Mouse (Mus musculus) heart, postnatal 36 days (tissue): Measurements from ENCODE around the gene Cfi. TPM values are rescaled to one million over a fixed set of nuclear protein-coding genes. Genes with fewer than 3 reads are reported as not detected.

Source experiments
- DNase-seq, 2 experiments: peaks; one replicate each; pipeline ENCODE4 v3.0.0; 2021 to 2022
- intact Hi-C: fragments of 180-260 bp; cut with DNase I; formaldehyde crosslinking; loops from one replicate; pipeline ENCODE4 v1.15.1; 2025
- total RNA-seq, 2 experiments: library from RNA; stranded (reverse); gene quantifications; 2 replicates each; pipeline ENCODE4 v1.2.3; 2021

Gene Cfi
- total RNA-seq, 2 experiments from 2014 or later, result 0.92 to 1.1 TPM

DNA sequence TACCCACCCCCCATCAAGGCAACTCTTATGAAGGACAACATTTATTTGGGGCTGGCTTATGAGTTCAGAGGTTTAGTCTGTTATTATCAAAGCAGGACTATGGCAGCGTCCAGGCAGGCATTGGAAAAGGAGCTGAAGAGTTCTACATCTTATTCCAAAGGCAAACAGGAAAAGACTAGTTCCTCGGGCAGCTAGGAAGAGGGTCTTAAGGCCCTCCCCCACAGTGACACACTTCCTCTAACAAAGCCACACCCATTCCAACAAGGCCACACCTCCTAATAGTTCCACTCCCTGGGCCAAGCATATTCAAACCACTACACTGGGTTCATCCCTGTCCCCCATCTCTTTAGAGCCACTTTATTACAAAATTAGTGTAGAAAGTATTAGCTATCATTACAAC lies 26.9 kb downstream of the Cfi start:
- DNase-seq, result no peak
- intact Hi-C loops, result loop anchor here (2.0 kb wide), 1 partner anchor 216 kb away; no protein-coding TSS in a partner anchor

DNA sequence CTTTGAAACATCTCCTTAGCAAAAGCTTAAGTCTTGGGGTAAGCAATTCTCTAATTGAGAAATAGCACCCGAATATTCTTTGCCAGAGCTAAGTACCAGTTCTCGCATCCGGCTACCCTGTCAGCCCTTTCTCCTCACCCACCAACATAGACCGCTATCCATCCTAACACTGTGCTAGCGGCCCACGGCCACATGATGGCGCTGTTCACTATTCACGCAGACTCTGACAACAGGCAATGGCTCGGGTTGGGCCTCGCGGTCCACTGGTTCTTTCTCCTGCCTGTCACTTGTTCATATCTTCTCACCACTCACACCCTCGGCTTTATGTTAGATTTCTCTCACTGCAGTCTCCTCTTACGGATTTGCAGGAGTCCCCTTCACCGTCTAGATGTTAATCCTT lies 28.0 kb downstream of the Cfi start:
- DNase-seq, result peak; percentile 27 to 48
- intact Hi-C loops, result loop anchor here (2.0 kb wide), 1 partner anchor 215 kb away; no protein-coding TSS in a partner anchor

DNA sequence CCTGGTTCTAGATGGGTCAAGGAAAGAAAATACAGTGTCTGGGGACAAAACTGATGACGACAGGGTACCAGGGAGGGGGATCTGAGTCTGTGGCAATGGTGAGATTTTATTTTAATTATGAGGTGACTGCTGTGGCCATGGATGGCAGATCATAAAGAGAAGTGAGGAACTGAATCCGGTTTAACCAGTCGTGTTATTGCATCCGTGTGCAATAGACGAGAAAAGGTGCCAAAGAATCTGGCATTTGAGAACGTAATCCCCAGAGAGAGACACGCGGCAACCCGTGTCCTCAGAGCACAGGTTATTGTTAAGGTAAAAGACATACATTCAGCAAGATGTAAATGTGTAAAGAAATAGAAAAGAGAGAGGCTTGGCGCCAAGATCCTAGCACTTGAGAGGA lies 41.6 kb downstream of the Cfi start:
- intact Hi-C loops, result loop anchor here (5.0 to 10.0 kb wide), 2 partner anchors 185 to 827 kb away; partner anchors contain the start of genes Ostc and Sec24b
- no peak for DNase-seq

DNA sequence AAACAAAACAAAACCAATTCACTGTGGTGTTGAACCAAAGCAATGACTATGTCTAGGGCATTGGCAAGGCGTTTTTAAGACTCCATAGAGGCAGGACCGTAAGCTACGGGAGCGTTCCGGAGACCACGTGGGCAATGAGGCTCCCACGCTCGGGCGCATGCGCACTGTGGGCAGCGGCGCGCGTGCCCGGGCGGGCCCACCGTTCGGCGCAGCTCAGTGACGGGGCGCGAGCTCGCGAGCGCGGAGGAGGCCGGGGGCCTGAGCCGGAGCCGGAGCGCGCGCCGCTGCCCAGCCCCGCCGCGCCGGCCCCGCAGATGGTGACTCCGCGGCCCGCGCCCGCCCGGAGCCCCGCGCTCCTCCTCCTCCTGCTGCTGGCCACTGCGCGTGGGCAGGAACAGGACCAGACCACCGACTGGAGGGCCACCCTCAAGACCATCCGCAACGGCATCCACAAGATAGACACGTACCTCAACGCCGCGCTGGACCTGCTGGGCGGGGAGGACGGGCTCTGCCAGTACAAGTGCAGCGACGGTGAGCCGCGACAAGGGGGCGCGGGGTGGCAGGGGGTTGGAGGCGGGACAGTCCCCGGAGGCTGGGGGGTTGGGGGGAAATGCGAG lies 42.8 kb downstream of the Cfi start, which contains the start of gene Pla2g12a:
Gene Pla2g12a (plus strand): TSS at position 202 of the 617 bp plus-strand sequence.
- DNase-seq, result peak; percentile 89 to 91
- intact Hi-C loops, result loop anchor here (2.0 to 10.0 kb wide), 3 partner anchors 50 to 826 kb away; partner anchors contain the start of genes Ostc and Sec24b

DNA sequence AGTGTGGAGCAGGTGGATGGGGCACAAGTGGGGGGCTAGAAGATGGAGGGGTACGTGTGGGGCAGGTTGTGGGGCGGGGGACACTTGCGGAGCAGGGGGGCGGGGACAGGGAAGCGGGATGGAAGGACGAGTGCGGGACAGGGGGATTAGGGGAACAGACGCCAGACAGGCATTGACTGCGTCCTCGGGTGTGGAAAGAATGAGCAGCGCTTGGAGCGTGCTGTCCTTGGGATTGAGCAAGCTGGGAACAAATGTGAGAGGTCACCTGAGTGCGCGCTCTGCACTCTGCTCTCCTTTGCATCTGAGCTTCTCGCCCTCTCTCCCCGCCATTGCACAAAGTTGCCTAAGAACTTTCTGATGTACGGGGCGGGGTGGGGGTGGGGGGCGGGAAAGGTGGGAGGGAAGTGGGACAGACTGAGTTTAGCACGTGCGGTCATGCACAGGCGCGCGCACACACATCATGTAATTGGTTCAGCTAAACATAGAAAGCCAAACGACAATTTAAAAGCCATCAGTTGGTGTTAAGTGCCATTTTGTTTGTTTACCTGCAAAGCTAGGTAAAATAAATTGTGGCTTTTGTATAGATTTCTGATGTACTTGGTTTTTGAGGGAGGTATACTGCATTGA lies 43.6 kb downstream of the Cfi start:
- peak; percentile 31 for DNase-seq

DNA sequence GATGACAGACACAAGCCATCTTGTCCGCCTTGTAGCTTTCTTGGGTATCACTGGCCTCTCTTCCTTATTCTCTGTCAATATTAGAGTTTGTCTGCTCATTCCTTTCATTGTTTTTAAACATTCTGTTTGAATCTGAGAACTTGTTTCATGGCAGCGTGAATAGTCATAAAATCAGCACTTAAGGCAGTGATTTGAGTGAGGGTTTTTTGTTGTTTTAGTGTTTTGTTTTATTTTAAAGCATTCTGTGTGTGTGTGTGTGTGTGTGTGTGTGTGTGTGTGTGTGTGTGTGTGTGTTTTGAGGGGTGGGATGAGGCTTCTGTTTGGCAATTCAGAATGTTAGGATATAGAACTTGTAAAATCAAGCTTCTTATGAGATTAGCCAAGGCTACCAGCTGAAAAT lies 44.2 kb downstream of the Cfi start:
- intact Hi-C loops, result loop anchor here (2.0 to 10.0 kb wide), 3 partner anchors 51 to 825 kb away; partner anchors contain the start of genes Ostc and Sec24b

More for the DNA sequence above, 43.6 kb downstream of the Cfi start:
- intact Hi-C loops, result loop anchor here (2.0 to 10.0 kb wide), 3 partner anchors 50 to 826 kb away; partner anchors contain the start of genes Ostc and Sec24b

DNA sequence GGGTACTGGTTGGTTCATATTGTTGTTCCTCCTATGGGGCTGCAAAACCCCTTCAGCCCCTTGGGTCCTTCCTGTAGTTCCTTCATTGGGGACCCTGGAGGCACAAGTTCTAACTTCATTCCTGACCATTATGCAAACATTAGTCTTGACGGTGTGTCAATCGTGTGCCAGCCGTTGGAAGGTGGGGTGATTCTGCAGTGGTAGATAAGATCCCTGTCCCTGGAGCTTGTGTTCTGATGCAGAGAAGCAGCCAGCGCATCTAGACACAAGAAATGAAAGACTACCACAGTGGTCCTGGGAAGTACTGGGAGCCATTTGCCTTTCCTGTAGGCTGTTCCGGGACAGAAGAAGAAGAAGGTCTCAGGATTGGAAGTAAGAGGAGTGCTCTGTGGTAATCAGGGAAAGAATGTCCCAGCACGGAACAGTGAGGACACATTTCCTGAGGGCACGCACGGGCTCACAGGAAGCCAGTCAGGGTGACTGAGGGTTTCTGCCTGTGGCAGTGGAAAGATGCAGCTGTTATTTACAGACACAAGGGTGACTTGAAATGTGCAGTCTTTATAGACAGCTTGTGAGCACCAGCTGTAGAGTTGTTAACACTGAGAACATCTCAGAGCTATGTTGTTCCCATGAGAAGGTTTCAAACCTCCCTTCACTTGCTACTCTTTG lies 45.4 kb downstream of the Cfi start:
- intact Hi-C loops, result no loop called here
- DNase-seq, result no peak

More for the DNA sequence above, 44.2 kb downstream of the Cfi start:
- no peak for DNase-seq

DNA sequence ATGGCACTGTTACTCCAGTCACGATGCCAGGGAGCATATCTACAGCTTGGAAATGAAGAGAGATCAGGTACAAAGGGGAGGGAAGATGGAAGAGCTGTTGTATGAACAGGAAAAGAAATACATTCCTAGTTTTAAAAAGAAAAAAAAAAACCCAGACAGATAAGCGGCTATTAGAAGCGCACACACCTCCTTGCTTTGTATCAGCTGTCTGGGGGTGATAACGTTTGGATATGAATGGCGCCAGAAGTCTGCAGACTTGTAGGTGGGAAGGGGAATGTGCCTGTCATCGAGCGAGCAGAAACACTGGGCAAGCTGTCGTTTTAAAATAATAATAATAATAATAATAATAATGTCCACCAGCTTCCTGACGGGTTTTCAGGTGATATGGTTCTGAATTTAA lies 49.9 kb downstream of the Cfi start:
- intact Hi-C loops, result no loop called here
- no peak for DNase-seq

DNA sequence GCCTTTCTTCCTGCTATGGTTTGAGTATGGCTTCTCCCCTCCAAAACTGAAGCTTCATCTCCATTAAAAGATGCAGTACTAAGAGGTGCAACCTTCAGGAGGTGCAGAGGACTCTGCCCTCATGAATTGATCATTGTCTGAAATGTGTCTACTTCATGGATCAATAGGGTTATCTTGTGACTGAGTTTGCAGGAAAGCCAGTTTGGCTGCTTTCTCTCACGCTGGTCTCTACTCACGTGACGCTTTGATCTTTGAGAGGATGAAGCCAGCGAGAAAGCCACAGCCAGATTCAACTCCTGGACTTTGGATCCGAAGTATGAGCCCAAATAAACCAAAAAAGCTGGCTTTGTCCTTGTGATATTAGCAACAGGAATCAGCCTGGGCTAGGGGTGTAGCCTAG lies 50.7 kb downstream of the Cfi start:
- no peak for DNase-seq
- intact Hi-C loops, result no loop called here

DNA sequence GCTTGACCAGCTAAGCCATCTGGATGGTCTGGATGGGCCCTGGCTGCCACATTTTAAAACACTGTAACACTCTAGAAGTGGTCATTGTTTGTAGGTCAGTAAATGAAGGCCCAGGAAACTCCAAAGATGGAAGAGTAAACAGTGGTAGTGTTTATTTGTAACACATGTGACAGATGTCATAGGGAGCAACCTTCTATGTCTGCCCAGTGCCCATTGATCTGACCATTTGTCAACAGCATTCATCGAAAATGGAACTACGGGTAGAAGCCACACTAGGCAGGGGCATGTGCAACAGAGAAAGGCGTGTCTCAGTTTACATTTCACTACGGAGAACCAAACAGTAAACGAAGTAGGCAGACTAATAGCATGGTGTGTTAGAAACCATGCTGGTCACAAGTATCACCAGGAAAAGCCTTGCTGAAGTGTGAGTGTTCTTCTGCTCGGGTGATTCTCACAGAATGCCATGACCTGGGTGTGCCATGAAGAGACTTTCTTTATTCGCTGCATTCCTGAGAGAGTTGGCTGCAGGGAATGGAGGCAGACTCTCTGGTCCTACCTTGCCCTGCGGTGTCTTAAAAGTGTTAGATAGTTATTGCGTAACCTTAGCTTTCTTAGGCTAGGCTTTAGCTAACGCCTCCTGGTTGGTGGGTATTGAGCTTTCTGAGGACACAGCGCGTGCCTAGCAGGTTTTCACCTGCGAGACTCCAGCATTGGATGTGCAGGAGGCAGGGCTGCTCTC lies 52.3 kb downstream of the Cfi start:
- DNase-seq, result no peak
- intact Hi-C loops, result no loop called here

DNA sequence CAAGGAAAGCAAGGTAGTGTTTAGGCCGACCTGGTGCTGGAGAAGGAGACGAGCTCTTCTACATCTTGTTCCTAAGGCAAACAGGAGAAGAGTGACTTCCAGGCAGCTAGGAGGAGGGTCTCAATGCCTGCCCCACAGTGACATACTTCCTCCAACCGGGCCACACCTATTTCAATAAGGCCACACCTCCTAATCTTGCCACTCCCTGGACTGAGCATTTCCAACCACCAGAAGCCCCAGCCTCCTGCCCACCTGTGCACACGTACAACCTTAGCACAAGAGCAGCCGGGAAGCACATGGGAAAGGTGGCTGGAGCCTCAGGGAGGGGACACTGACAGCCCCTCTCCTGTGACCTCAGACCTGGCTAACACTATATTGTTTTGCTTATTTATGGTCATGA lies 56.3 kb downstream of the Cfi start:
- DNase-seq, result no peak
- intact Hi-C loops, result no loop called here

DNA sequence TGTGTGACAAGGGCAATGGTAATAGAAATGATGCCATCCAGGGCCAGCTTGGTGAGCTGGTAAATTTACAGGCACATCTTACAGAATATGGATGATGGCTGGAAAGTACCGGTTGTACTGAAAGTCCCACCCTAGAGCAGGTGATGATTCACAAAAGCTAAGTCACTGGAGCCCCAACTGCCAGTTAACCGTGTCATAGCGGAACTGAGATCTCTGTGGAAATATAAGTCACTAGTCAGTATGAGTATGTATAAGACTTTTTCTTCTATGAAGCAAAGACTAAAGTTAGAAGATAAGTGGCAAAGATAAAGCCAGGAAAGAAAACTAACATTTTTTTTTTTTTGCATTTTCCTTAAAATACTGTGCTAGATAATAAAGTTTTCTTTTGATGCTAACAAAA lies 57.5 kb downstream of the Cfi start:
- intact Hi-C loops, result no loop called here
- no peak for DNase-seq

DNA sequence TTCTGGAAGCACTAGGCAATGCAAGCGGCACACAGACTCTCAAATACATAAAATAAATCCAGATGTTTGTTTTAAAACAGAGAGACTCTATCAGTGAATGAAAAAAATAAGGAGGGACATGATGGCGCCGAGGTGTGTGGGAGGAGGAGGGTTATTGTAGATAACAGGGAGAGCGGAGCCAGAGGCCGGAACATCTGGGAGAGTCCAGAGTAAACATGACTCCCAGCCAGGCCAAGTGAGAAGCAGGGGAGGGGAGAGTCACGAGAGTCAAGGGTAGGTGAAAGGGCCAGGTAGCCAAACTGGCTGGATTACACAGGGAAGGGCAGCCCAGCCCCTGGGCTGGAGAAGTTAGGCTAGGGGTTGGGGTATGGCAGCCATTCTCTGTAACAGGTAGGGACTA lies 60.9 kb downstream of the Cfi start:
- intact Hi-C loops, result no loop called here
- DNase-seq, result no peak

DNA sequence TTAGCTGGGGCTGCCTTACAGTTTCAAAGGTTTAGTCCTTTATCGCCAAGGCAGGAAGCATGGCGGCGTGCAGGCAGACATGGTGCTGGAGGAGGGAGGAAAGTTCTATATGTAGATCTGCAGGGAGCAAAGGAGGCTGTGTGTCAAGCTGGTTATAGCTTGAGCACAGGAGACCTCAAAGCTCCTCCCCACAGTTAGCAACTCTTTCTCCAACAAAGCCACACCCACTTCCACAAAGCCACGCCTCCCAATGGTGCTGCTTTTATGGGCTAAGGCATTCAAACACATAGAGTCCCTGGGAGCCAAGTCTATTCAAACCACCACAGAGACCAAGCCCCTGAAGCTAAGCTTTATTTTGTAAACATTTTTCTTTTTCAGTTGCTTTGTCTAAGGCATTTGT lies 63.2 kb downstream of the Cfi start:
- no peak for DNase-seq
- intact Hi-C loops, result no loop called here

DNA sequence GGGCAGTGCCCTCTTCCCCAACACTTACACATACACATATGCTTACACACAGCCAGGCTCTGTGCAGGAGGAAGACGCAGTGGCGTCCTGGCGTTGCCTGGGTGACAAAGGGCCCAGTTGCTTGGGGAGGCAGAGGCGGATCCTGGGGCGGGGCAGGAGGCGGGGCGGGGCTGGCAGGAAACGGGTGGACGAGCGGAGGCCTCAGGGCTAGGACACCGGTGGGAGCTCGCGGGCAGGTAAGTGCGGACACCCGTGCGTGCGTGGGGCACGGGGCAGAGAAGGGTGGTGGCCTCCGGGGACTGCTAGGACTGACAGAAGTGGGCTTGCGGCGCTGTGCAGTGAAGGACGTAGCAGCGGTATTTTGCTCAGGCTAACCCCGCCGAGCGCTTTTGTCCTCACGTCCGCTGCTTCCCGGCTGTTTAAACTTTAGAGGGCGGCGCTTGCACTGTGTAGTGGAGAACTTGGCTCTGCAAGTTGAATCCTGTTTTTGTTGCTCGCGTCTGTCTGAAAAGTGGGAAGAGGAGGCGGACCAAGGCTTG lies 65.7 kb downstream of the Cfi start, which contains the start of gene Casp6:
Gene Casp6 (plus strand): TSS at position 155 of the 539 bp plus-strand sequence.
- intact Hi-C loops, result loop anchor here (5.0 to 10.0 kb wide), 2 partner anchors 161 to 803 kb away; partner anchors contain the start of genes Ostc and Sec24b

DNA sequence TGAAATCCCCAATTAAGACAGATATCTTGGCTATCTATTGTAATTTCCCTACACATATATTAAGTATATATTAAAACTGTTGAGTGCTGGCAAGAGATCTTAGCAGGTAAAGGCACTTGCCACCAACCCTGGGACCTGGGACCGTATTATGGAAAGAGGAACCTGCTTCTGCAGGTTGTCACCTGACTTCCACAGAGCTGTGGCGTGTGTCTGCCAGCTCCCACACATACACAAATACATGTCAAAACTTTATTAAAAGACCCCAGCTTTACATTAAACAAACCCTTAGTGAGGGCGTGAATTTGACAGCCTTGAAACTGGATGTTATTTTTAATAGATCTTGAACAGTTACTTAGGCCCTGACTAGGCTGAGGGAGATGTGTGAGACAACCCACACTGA lies 67.7 kb downstream of the Cfi start:
- intact Hi-C loops, result loop anchor here (5.0 to 10.0 kb wide), 2 partner anchors 159 to 801 kb away; partner anchors contain the start of genes Ostc and Sec24b
- no peak for DNase-seq

More for the DNA sequence above, 65.7 kb downstream of the Cfi start, which contains the start of gene Casp6:
- DNase-seq, result peak; percentile 81 to 83

DNA sequence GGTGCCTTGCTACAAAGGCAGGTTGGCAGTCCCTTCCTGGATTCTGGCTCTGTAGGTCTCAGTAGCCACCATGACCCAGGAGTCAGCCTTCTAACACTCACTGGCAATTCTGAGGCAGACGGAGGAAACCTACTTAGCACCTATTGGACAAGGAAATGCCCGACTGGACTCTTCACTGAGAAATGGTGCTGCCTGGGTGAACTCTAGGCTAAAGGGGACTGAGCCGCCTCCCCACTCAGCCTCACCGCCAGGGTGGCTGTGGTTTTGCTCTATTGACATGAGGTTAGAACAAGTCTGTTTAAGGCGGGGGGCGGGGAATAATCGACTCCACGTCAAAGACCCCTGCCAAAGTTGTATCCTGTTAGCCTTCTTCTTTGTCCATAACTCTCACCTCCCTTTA lies 68.2 kb downstream of the Cfi start:
- intact Hi-C loops, result loop anchor here (5.0 to 10.0 kb wide), 2 partner anchors 158 to 801 kb away; partner anchors contain the start of genes Ostc and Sec24b
- DNase-seq, result no peak

DNA sequence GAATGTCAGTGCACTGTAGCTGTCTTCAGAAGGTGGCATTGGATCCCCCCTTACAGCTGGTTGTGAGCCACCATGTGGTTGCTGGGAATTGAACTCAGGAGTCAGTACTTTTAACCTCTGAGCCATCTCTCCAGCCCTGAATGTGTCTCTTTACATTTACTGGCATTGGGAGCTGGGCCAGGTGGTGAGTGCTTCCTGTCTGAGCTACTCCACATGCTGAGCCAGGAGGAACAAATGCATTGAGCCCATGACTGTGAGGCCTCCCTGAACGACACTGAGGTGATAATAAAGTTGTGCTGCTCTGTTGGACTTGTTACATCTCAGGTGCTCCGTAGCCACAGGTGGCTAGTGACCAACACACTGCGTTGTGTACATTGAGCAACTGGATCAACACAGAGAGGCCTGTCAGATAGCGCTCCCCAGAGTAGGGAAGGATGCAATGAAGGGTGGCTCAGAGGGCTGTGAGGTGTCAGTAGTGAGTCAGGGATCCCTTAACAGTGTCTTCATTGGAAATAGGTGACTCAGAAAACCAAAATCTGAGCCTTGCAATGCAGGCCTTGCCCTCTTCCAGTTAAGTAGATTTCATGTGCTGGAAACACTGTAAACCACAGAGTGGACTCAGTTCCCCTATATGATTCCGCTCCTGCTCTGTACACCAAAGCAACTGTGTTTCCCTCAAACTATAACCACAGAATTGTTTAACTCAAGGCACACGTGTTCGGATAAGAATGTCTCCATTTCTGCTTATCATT lies 68.9 kb downstream of the Cfi start:
- no peak for DNase-seq
- intact Hi-C loops, result loop anchor here (5.0 to 10.0 kb wide), 2 partner anchors 158 to 800 kb away; partner anchors contain the start of genes Ostc and Sec24b

DNA sequence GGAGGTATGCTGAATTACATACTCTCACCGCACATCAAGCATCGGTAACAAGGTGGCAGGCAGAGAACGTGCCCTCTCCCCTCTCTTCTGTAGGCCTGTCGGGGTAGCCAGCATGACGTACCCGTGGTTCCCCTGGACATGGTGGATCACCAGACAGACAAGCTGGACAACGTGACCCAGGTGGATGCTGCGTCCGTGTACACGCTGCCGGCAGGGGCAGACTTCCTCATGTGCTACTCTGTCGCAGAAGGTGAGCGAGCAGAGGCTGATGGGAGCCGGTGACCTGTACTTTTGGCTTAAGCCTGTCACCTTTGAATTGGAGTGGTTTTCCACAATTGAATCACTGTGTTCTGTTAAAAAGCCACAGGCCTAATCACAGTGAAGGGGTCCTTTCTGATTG lies 76.3 kb downstream of the Cfi start:
- intact Hi-C loops, result no loop called here
- DNase-seq, result no peak
